19 mouse cellular contexts compared by ENCODE assay signal in genomic region chr1:36467446-36467845, GRCm38 (mm10).
"Had no signal": no experiment of that assay in that cellular context is flagged by ENCODE, and none has a peak within 500 bp of the region (broad histone marks: within the 10 kb centered on the region; RNA-seq: fewer than 3 reads in every experiment).

No protein-coding gene starts in this region.

- H3K36me3 ChIP-seq: limb, embryonic 15.5 days; liver, embryonic 15.5 days; midbrain, embryonic 13.5 days; neural tube, embryonic 12.5 days had no signal

- H3K9me3 ChIP-seq: limb, embryonic 15.5 days; liver, embryonic 15.5 days; megakaryocyte, embryonic 14.5 days; midbrain, embryonic 13.5 days; neural tube, embryonic 12.5 days had no signal

- H3K4me3 ChIP-seq: limb, embryonic 15.5 days; liver, embryonic 15.5 days; megakaryocyte, embryonic 14.5 days; midbrain, embryonic 13.5 days; myocyte; neural tube, embryonic 12.5 days had no signal

- H3K27me3 ChIP-seq: limb, embryonic 15.5 days had no signal

- H3K9ac ChIP-seq: limb, embryonic 15.5 days; liver, embryonic 15.5 days; lung, embryonic 14.5 days; midbrain, embryonic 13.5 days; neural tube, embryonic 12.5 days had no signal

- H3K27ac ChIP-seq: limb, embryonic 15.5 days; liver, embryonic 15.5 days; midbrain, embryonic 13.5 days; neural tube, embryonic 12.5 days; stomach, postnatal 0 days had no signal

- H3K4me2 ChIP-seq: limb, embryonic 15.5 days; liver, embryonic 15.5 days; lung, embryonic 14.5 days; midbrain, embryonic 13.5 days; neural tube, embryonic 12.5 days had no signal

- ATAC-seq: inflammation-experienced regulatory T-cells, adult 6 months; intestine, postnatal 0 days; midbrain, embryonic 13.5 days had no signal

- DNase-seq: kidney, adult 8-10 months; kidney, postnatal 36 days; layer of hippocampus, adult 9-11 months; layer of hippocampus, postnatal 36 days; lung, embryonic 14.5 days; lung, postnatal 10 days; lung, postnatal 4 days; right cerebral cortex, adult 18-20 months; thymus, adult 18-20 months; thymus, postnatal 25 days had no signal
